Mouse (Mus musculus): Measurements from ENCODE around the gene Stag1.

- TF ChIP-seq POLR2A (IDR thresholded peaks at IDR 0.05; ENCODE audit: insufficient read depth, low read length) (no peak), CTCF (IDR thresholded peaks at IDR 0.05; ENCODE audit: low read depth, low read length) (no peak)
Observed at GRCm38 (mm10) chr9:100963428-100963912, 365.9 kb downstream of the Stag1 start.
